Mouse (Mus musculus) G1E (cell line): Measurements from ENCODE around the gene Magi1.

Experiments used
- CTCF ChIP-seq: IDR thresholded peaks from 2 replicates; pipeline ENCODE4 v1.5.1; 2012; ENCODE audit warnings: low read depth, low read length, inconsistent platforms, mixed read lengths
- GATA1 ChIP-seq: IDR thresholded peaks from 2 replicates; pipeline ENCODE4 v1.6.1; 2012; ENCODE audit warnings: borderline replicate concordance, low read length, inconsistent platforms, mixed read lengths
- TAL1 ChIP-seq: conservative IDR thresholded peaks from 2 replicates; pipeline ENCODE4 v1.6.1; 2012; ENCODE audit warnings: low read depth, low read length, inconsistent platforms, mixed read lengths

DNA sequence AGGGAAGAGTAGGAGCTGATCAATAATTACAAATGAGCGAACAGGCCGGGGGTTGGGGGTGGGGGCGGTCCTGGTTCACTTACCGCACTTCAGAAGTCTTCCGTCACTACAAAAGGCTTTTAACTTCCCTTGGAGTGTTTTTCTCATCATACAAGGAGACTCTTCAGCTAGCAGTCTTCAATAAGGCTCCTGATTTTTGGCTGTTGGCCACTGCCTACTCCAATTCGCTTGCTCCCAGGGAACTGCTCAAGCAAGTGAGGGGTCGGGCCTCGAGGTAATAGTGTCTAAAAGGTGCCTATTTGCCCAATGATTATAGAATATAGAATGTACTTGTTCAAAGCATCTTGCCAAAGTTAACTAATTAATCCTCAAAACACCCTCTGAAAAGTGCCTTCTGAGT is 624.2 kb downstream of the Magi1 start:
- TF ChIP-seq CTCF (no peak), TAL1 (no peak), GATA1 (no peak)
